Mouse (Mus musculus) embryonic fibroblast, embryonic 13.5 days (primary cell): ENCODE measurements around the gene Mrm2.

ENCODE experiments used
- CTCF ChIP-seq: IDR thresholded peaks from 2 replicates; pipeline ENCODE4 v1.5.1; 2011; ENCODE audit warnings: mild to moderate bottlenecking, control low read depth, low read length, moderate library complexity, borderline replicate concordance; ENCODE audit not compliant: insufficient read depth
- POLR2A ChIP-seq: IDR thresholded peaks from 2 replicates; pipeline ENCODE4 v1.6.1; 2011; ENCODE audit warnings: low read depth, mild to moderate bottlenecking, control low read depth, low read length, moderate library complexity

DNA sequence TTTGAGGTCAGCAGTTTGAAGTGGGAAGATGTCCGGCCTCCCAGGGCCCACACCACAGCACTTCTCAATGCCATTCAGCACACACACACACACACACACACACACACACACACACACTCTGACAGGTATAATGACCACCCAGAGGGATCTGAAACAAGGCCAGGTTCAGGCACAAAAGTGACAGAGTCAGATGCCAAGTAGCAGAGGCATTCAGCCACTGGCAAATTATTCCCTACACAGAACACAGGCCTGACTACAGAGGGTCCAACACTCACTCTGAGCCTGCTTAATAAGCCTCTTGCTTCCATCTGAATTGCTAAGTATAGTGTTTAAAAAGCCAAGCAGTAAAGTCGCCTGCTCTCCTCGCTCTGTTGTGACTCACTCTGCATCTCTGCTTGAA, 43.4 kb downstream of the Mrm2 start:
- TF ChIP-seq CTCF (no peak), POLR2A (no peak)
